Mouse (Mus musculus) duodenum, adult 2 months (tissue): ENCODE measurements around the gene Iqcg. TPM values are rescaled to one million over a fixed set of nuclear protein-coding genes. Genes with fewer than 3 reads are reported as not detected.

Experiments used
- polyA plus RNA-seq: library from polyadenylated mRNA; depleted of rRNA; stranded (reverse); fragments of >200 nt; gene quantifications from 2 replicates; pipeline ENCODE4 v1.2.3, GENCODE M21; 2012; ENCODE audit warnings: low replicate concordance; rRNA removed

The Iqcg gene
- polyA plus RNA-seq: 0.22 and 1.3 TPM in 2 replicates

DNA sequence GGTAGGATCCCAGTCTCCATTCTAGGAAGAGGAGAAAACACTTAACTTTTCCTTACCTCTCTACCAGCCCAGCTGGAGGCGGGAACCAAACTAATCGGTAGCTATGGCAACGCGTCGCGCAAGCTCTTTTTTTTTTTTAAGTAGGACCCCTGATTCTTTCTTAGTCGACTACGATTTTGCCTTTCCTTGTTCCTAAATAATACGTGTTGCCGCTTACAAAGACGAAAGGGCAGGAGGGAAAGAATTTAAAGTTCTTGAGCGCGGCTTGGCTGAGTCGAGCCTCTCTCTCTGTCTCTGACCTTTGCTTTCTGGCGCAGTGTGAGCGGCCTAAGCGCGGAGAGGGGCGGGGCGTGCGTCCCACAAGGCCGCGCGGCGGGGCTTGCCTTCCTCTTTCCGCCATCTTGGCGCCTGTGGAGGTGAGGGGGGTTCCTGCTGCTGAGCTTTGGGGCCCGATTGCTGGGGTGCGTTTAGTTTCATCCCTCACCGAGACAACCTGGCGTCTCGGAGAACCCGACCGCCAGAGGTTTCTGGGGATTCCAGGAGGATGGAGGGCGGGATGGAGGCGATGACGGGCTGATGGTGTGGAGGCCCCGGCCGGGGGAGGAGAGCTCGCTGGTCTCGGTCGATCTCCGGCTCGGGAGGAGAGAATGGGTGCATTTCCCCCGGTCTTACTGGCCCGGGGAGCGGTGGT lies at the start of gene Iqcg, which contains the start of gene Rpl35a:
Iqcg (minus strand) TSS at position 124 of the 691 bp plus-strand sequence.
Rpl35a (plus strand) TSS at position 359 of the 691 bp plus-strand sequence.

DNA sequence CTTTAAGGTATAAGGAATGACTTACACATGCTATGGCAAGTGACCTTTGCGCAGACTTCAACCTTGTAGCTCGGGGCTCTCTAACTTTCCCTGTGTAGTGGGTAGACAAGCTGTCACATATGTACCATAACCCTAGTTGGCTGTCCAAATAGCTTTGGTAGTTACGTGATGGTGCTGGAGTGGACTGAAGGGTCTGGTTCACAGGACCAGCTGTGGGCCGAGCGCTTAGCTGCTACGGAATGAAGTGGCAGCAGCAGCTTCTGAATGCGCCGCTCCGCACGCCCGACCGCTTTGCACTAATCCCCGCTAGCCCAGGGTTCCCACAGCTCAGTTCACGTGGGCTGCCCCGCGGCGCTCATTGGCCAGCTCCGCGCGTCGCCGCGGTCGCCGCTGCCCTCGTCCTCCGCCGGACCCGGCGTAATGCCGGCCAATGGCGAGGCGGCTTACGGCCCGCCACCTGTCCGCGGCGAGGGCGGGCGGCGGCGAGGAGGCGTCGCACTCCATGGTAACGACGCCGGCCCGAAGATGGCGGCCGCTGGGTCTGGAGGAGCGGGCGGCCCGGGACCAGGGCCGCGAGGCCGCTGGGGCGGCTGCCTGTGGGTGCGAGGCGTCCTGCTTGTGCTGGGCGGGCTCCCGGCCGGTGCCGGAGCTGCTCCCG lies 6.1 kb upstream of the Iqcg start, which contains the start of gene Lmln:
Lmln (plus strand) TSS at position 498 of the 658 bp plus-strand sequence.

Other genes with a start within 250 kb of the Iqcg start
- 4.6 and 5.2 TPM in 2 replicates for gene Smbd1, start 245.7 kb downstream of the Iqcg start, polyA plus RNA-seq
- 0.44 and 0.81 TPM in 2 replicates for gene Fyttd1, start 178.7 kb downstream of the Iqcg start, polyA plus RNA-seq
- gene Rubcn, start 178.5 kb downstream of the Iqcg start, polyA plus RNA-seq: 25.5 and 28.2 TPM in 2 replicates
- gene Lrch3, start 142.1 kb downstream of the Iqcg start, polyA plus RNA-seq: 4.0 and 7.2 TPM in 2 replicates
- gene Rpl35a, start 235 bp upstream of the Iqcg start, polyA plus RNA-seq: 17.3 and 30.3 TPM in 2 replicates
- gene Lmln, start 6.3 kb upstream of the Iqcg start, polyA plus RNA-seq: 0.46 and 1.8 TPM in 2 replicates
- 4.0 and 6.3 TPM in 2 replicates for gene Osbpl11, start 128.9 kb upstream of the Iqcg start, polyA plus RNA-seq
- gene Snx4, start 195.2 kb upstream of the Iqcg start, polyA plus RNA-seq: 4.1 and 5.5 TPM in 2 replicates